ENCODE assay signal across 23 mouse cellular contexts in the genomic region with DNA sequence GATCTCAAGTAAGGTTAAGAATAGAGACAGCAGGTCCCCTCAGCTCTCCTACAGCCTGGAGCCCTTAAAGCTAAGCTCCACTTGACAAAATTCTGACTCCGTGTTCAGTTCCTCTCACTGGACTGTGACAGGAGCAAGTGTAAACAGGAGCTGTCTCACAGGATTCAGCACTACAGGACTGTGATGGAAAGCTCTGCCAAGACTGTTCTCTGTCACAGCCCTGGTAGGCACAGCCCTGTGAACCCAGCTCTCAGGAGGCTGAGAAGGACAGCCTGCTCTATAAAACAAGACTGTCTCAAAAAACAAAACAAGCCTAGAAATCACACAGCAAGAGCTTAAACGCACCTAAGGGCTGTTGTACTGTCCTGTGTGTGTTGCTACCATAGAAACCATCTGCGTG. TPM values are rescaled to one million over a fixed set of nuclear protein-coding genes. Genes with fewer than 3 reads are reported as not detected.
DNase-seq lines count a peak whose midpoint lies in the region; ATAC-seq and TF ChIP-seq lines count a peak whose summit lies in the region.
"Had no signal": no experiment of that assay in that cellular context is flagged by ENCODE, and none has a peak within 500 bp of the region (broad histone marks: within the 10 kb centered on the region; RNA-seq: fewer than 3 reads in every experiment).

No protein-coding gene starts in this region.

- no peaks in the 10 kb centered on the region for H3K79me2 ChIP-seq in heart, adult 2 months (replicated peaks; ENCODE audit: control insufficient read depth, insufficient read depth, low read length)
- peaks cover 3% of the 10 kb centered on the region; the same call in 1 of the 2 replicates for H3K79me2 ChIP-seq in liver, adult 2 months (ENCODE audit: control insufficient read depth, insufficient read depth, low read length)

- H3K4me2 ChIP-seq in heart, embryonic 12.5 days, result no peak overlapping the region
- H3K4me2 ChIP-seq in heart, postnatal 0 days (ENCODE audit: low read depth, low read length), result no peak overlapping the region
- no peak overlapping the region for H3K4me2 ChIP-seq in liver, embryonic 11.5 days
- H3K4me2 ChIP-seq: embryonic facial prominence, embryonic 15.5 days; heart, embryonic 13.5 days; hindbrain, embryonic 14.5 days; intestine, embryonic 15.5 days had no signal

- H3K9ac ChIP-seq in heart, embryonic 12.5 days, result no peak overlapping the region
- no peak overlapping the region for H3K9ac ChIP-seq in heart, postnatal 0 days (replicated peaks; ENCODE audit: low read depth, low read length)
- H3K9ac ChIP-seq in heart, adult 2 months (ENCODE audit: low read depth, low read length), result no peak overlapping the region
- no peak overlapping the region for H3K9ac ChIP-seq in liver, adult 2 months (ENCODE audit: low read depth, low read length)
- no peak overlapping the region for H3K9ac ChIP-seq in liver, embryonic 11.5 days (ENCODE audit: low read depth, low read length)
- H3K9ac ChIP-seq: embryonic facial prominence, embryonic 15.5 days; heart, embryonic 13.5 days; hindbrain, embryonic 14.5 days; intestine, embryonic 15.5 days had no signal

- H3K27ac ChIP-seq in heart, embryonic 12.5 days (ENCODE audit: poor library complexity, severe bottlenecking), result peak overlapping the region; percentile 8; the same call in 1 of the 2 replicates
- H3K27ac ChIP-seq in heart, postnatal 0 days (ENCODE audit: low read depth), result peak overlapping the region; percentile 41; the same call in 1 of the 2 replicates
- H3K27ac ChIP-seq in heart, adult 2 months, result no peak overlapping the region
- no peak overlapping the region for H3K27ac ChIP-seq in liver, adult 2 months (replicated peaks; ENCODE audit: insufficient read depth, low read depth, low read length)
- H3K27ac ChIP-seq in liver, embryonic 11.5 days (ENCODE audit: low read depth, low read length), result no peak overlapping the region
- H3K27ac ChIP-seq: embryonic facial prominence, embryonic 15.5 days; forebrain, embryonic 10.5 days; gastrocnemius, adult 2 months; heart, embryonic 13.5 days; hindbrain, embryonic 10.5 days; hindbrain, embryonic 14.5 days; intestine, embryonic 15.5 days had no signal

- no peak for TF ChIP-seq POLR2A in heart, adult 2 months (IDR thresholded peaks at IDR 0.05; ENCODE audit: insufficient read depth, low read depth, low read length)
- TF ChIP-seq POLR2A in liver, adult 2 months (IDR thresholded peaks at IDR 0.05; ENCODE audit: extremely low read depth, insufficient read depth, low read length), result no peak

- TF ChIP-seq CTCF in heart, postnatal 0 days (IDR thresholded peaks at IDR 0.05; ENCODE audit: low read depth), result no peak
- no peak for TF ChIP-seq CTCF in heart, adult 2 months (IDR thresholded peaks at IDR 0.05)
- no peak for TF ChIP-seq CTCF in liver, adult 2 months (IDR thresholded peaks at IDR 0.05; ENCODE audit: low read depth, low read length)

- H3K9me3 ChIP-seq in heart, embryonic 12.5 days (replicated peaks), result no peaks in the 10 kb centered on the region
- no peaks in the 10 kb centered on the region for H3K9me3 ChIP-seq in heart, postnatal 0 days (replicated peaks; ENCODE audit: control insufficient read depth, low read length)
- no peaks in the 10 kb centered on the region for H3K9me3 ChIP-seq in liver, embryonic 11.5 days (ENCODE audit: control insufficient read depth, low read length)
- H3K9me3 ChIP-seq: embryonic facial prominence, embryonic 15.5 days; forebrain, embryonic 10.5 days; heart, embryonic 13.5 days; hindbrain, embryonic 10.5 days; intestine, embryonic 15.5 days had no signal

- ATAC-seq in heart, embryonic 12.5 days (ENCODE audit: insufficient number of reproducible peaks, low FRiP score), result no peak
- ATAC-seq in heart, postnatal 0 days (ENCODE audit: insufficient read depth, low read depth), result no peak
- no peak for ATAC-seq in liver, embryonic 11.5 days (replicated peaks; ENCODE audit: low FRiP score)
- ATAC-seq: forebrain, embryonic 14.5 days; intestine, embryonic 15.5 days had no signal

- H3K27me3 ChIP-seq in heart, embryonic 12.5 days (replicated peaks), result no peaks in the 10 kb centered on the region
- H3K27me3 ChIP-seq in heart, postnatal 0 days (ENCODE audit: control insufficient read depth, insufficient read depth, low read length), result no peaks in the 10 kb centered on the region
- H3K27me3 ChIP-seq in heart, adult 2 months (ENCODE audit: control insufficient read depth, insufficient read depth, low read length), result no peaks in the 10 kb centered on the region
- no peaks in the 10 kb centered on the region for H3K27me3 ChIP-seq in liver, adult 2 months (ENCODE audit: control insufficient read depth, insufficient read depth, low read length)
- no peaks in the 10 kb centered on the region for H3K27me3 ChIP-seq in liver, embryonic 11.5 days (replicated peaks; ENCODE audit: control insufficient read depth, insufficient read depth, low read length)
- H3K27me3 ChIP-seq: embryonic facial prominence, embryonic 15.5 days; heart, embryonic 13.5 days; intestine, embryonic 15.5 days had no signal

- peaks cover 5% of the 10 kb centered on the region; the same call in 1 of the 2 replicates for H3K4me1 ChIP-seq in heart, embryonic 12.5 days (replicated peaks)
- peaks cover 5% of the 10 kb centered on the region; the same call in 1 of the 2 replicates for H3K4me1 ChIP-seq in heart, postnatal 0 days (ENCODE audit: control insufficient read depth, insufficient read depth)
- H3K4me1 ChIP-seq in heart, adult 2 months (ENCODE audit: control insufficient read depth, insufficient read depth, low read length), result peaks cover 3% of the 10 kb centered on the region; the same call in 1 of the 2 replicates
- no peaks in the 10 kb centered on the region for H3K4me1 ChIP-seq in liver, adult 2 months (ENCODE audit: control insufficient read depth, insufficient read depth, low read length)
- no peaks in the 10 kb centered on the region for H3K4me1 ChIP-seq in liver, embryonic 11.5 days (replicated peaks; ENCODE audit: control insufficient read depth, insufficient read depth, low read length)
- H3K4me1 ChIP-seq: embryonic facial prominence, embryonic 15.5 days; hindbrain, embryonic 10.5 days; intestine, embryonic 15.5 days had no signal

- no peak overlapping the region for H3K4me3 ChIP-seq in heart, embryonic 12.5 days
- no peak overlapping the region for H3K4me3 ChIP-seq in heart, postnatal 0 days (ENCODE audit: low read depth, low read length)
- H3K4me3 ChIP-seq in heart, adult 2 months, result no peak overlapping the region
- H3K4me3 ChIP-seq in liver, adult 2 months (ENCODE audit: insufficient read depth, low read depth, low read length), result no peak overlapping the region
- no peak overlapping the region for H3K4me3 ChIP-seq in liver, embryonic 11.5 days (ENCODE audit: low read depth, low read length)
- H3K4me3 ChIP-seq: embryonic facial prominence, embryonic 15.5 days; erythroblast, embryonic 14.5 days; forebrain, embryonic 10.5 days; gastrocnemius, adult 2 months; heart, embryonic 13.5 days; hindbrain, embryonic 10.5 days; intestine, embryonic 15.5 days had no signal

- no peak for DNase-seq in heart, postnatal 36 days
- peak; percentile 59 for DNase-seq in heart, postnatal 0 days (ENCODE audit: low spot score)
- DNase-seq in heart, adult 2 months, result no peak
- peak; percentile 19 for DNase-seq in liver, adult 2 months (ENCODE audit: extremely low read depth, low read depth, low spot score)
- DNase-seq in liver, embryonic 11.5 days (ENCODE audit: low spot score), result no peak
- DNase-seq in A20 (ENCODE audit: low read depth, low spot score), result peak; percentile 57
- no peak for DNase-seq in left cerebral cortex, postnatal 36 days (ENCODE audit: low spot score in 2 of 2)
- DNase-seq: adrenal gland, postnatal 10 days; cerebellum, adult 11 months; cerebellum, adult 8-10 months; cerebellum, postnatal 14 days; embryo, embryonic 11 days; gastrocnemius, adult 2 months; gastrocnemius, postnatal 25 days had no signal

- WGBS in heart, embryonic 12.5 days, result 64% methylated on average over 3 of the region's 3 CpGs
- 56% methylated on average over 3 of the region's 3 CpGs for WGBS in heart, postnatal 0 days
- WGBS in heart, adult 2 months, result 73% methylated on average over 3 of the region's 3 CpGs
- WGBS in liver, adult 2 months, result 62% methylated on average over 3 of the region's 3 CpGs
- WGBS in liver, embryonic 11.5 days, result 87% methylated on average over 3 of the region's 3 CpGs

- H3K36me3 ChIP-seq in heart, embryonic 12.5 days, result peaks cover 18% of the 10 kb centered on the region
- peaks cover 11% of the 10 kb centered on the region for H3K36me3 ChIP-seq in heart, postnatal 0 days (replicated peaks; ENCODE audit: control insufficient read depth, insufficient read depth, low read length)
- H3K36me3 ChIP-seq in heart, adult 2 months (ENCODE audit: control insufficient read depth, insufficient read depth, low read length), result peaks cover 3% of the 10 kb centered on the region
- peaks cover 22% of the 10 kb centered on the region for H3K36me3 ChIP-seq in liver, adult 2 months (ENCODE audit: control insufficient read depth, insufficient read depth, low read length)
- H3K36me3 ChIP-seq in liver, embryonic 11.5 days (ENCODE audit: control insufficient read depth, insufficient read depth, low read length), result peaks cover 5% of the 10 kb centered on the region; the same call in 1 of the 2 replicates

- TF ChIP-seq EP300 in heart, postnatal 0 days (IDR thresholded peaks at IDR 0.05; ENCODE audit: low read depth), result no peak
- no peak for TF ChIP-seq EP300 in heart, adult 2 months (IDR thresholded peaks at IDR 0.05; ENCODE audit: insufficient read depth, low read depth, low read length)

- intact Hi-C loops in heart, postnatal 36 days (cut with DNase I), result no loop called here
- intact Hi-C loops in heart, adult 2 months (cut with DNase I), result no loop called here
- intact Hi-C loops in left cerebral cortex, postnatal 36 days (cut with DNase I), result no loop called here

RNA-seq across cellular contexts. Expression of gene Farsb, which starts 51.5 kb away (rescaled TPM):
- polyA plus RNA-seq in heart, embryonic 12.5 days (2016; fragmentation: Nextera tagmentation; extraction: Ambion mirVana), result 100 and 105 TPM in 2 replicates
- total RNA-seq in heart, postnatal 36 days (2021), result 10 to 100 TPM; 49.0 to 50.0 TPM
- 40.0 and 55.8 TPM in 2 replicates for total RNA-seq in heart, postnatal 0 days (2014; rRNA removed; ENCODE audit: low replicate concordance)
- polyA plus RNA-seq in heart, postnatal 0 days (2015; fragmentation: Nextera tagmentation; extraction: Ambion mirVana), result 75.1 and 76.4 TPM in 2 replicates
- 10 to 100 TPM; 46.7 to 49.1 TPM for total RNA-seq in heart, adult 2 months (2021)
- polyA plus RNA-seq in heart, adult 2 months (2012; rRNA removed), result 18.6 and 40.5 TPM in 2 replicates
- total RNA-seq in liver, adult 2 months (2014; rRNA removed), result 33.7 and 37.3 TPM in 2 replicates
- 11.2 and 12.8 TPM in 2 replicates for polyA plus RNA-seq in liver, adult 2 months (2012; rRNA removed)
- polyA plus RNA-seq in liver, embryonic 11.5 days (2014; fragmentation: Nextera tagmentation; extraction: Ambion mirVana), result 204 and 227 TPM in 2 replicates
- total RNA-seq in left cerebral cortex, postnatal 36 days (2021), result 10 to 100 TPM; 56.3 to 63.0 TPM

Comparison
In these comparisons a context has a peak if more than half of its experiments do, and no peak if none do; other contexts are left out.
1. H3K27ac ChIP-seq: peak in heart, embryonic 12.5 days (single experiment) and heart, postnatal 0 days (single experiment); none in heart, adult 2 months (single experiment), liver, adult 2 months (single experiment) and liver, embryonic 11.5 days (single experiment).
2. DNase-seq: peak in heart, postnatal 0 days (single experiment), liver, adult 2 months (single experiment) and A20 (single experiment); none in heart, postnatal 36 days (0 of 2), heart, adult 2 months (0 of 2), liver, embryonic 11.5 days (single experiment) and left cerebral cortex, postnatal 36 days (0 of 2).